Mouse (Mus musculus): Measurements from ENCODE around the gene Zfp420. TPM values are rescaled to one million over a fixed set of nuclear protein-coding genes. Genes with fewer than 3 reads are reported as not detected.
"Not testable (repeated sequence)": the region's sequence is repeated elsewhere in the genome, so short reads cannot be mapped to it uniquely, and the experiment has no call there.

The Zfp420 gene
- 1 to 10 TPM; 3.0 to 4.6 (median 3.5) TPM for total RNA-seq (2022)

DNA sequence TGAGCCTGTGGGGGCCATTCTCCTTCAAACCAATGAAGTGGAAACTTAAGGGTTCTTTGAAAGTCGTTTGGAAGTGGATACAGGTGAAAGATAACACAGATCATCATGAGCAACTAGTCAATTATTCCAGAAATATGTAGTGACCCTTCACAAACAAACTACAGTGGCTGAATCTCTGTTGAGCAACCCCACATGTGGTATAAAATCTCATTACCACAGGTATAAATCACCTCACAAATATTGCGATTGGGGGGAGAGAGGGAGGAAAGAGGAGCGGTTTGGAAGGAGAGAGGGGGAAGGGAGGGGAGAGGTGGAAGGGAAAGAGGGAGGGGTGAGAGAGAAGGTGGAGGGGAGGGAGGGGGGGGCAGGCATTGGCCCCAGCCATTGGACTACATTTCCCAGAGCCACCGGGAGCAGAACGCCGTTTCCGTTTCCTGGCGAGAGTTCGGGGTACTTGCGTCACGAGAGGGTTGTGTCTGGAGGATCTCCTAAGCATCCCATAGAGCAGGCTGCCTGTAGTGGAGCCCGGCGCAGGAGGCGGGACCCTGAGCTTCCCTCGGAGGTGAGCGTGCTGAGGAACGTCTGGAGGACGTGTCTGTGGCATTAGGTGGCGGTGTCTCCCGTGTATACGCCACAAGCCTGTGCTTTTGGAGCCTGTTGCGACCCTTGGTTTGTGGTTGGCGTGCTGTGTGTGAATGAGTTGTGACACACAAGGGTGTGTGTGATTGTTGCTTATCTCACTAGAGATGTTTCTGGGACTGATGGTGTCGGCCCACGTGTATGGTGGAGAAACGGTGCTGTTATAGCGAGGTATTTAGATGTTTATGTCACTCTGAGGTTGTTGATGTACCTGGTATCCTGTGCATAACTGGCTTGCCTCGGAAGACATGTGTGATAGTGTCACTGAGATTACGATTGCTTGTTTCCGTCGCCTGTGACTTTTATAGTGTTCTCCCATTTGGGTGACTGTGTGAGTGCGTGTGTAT, at the start of gene Zfp420:
TSS of gene Zfp420 (plus strand) at position 448 of the 986 bp plus-strand sequence.
- peak; percentile 79 to 82 for DNase-seq (ENCODE audit: low spot score in 2 of 2)

GRCm38 (mm10) chr7:29812244-29812643, 47.5 kb upstream of the Zfp420 start:
- DNase-seq (ENCODE audit: low spot score in 2 of 2): no peak

DNA sequence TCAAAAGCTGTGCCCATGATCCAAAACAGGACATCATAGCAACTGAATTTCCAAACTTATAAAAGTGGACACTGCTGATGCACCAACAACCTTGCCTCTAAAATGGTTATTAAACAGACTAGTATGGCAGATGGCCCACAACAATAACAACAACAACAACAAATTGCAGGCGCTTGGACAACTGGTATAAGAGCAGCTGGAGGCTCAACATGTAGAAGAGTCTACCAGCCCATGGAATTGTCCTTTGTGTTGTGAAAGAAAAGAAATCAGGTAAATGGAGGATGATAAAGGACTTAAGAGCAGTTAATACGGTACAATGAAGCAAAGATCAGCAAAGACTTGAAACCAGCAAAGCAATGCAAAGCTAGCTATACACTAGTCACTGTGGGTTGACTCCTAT, 45.4 kb upstream of the Zfp420 start:
- no peak for DNase-seq (ENCODE audit: low spot score in 2 of 2)

DNA sequence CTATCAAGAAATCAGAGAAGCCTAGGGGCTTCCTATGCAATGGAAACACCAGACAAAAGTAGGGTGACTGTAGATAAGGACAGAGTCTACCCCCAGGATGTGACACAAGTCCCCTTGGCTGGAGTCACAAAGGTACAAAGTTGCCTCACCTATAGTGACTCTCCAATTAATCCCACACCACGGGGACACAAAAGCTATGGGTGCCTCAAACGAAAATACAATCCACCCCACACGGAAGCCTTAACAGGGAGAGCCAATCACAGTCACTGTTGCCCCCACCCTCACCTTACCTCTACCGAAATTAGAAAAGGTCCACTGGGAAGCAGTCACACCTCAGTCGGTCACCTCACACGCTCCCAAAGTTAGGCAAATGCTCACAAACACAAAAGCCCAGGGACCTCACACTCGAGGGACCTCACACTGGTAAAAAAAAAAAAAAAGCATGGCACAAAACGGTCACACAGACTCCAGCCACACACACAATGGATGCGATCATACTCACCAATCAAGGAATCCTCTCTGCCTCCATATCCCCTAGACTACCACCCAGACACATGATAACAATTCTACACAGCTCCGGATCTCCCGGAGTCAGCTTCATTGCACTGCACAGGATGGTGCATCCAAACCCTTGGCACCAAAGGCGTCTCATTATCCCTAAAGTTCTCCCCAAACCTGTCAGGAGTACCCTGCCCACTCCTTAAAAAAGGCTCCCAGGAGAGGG, 44.6 kb upstream of the Zfp420 start:
- no peak for DNase-seq (ENCODE audit: low spot score in 2 of 2)

- DNase-seq (ENCODE audit: low spot score in 2 of 2): peak; percentile 76 to 80
These were observed 43.8 kb upstream of the Zfp420 start, which contains the start of gene Zfp790 for GRCm38 (mm10) chr7:29815910-29816429. Gene Zfp790 (plus strand): TSS chr7:29816114.

GRCm38 (mm10) chr7:29818619-29819254, 41.0 kb upstream of the Zfp420 start:
- peak; percentile 29 to 32 for DNase-seq (ENCODE audit: low spot score in 2 of 2)

DNA sequence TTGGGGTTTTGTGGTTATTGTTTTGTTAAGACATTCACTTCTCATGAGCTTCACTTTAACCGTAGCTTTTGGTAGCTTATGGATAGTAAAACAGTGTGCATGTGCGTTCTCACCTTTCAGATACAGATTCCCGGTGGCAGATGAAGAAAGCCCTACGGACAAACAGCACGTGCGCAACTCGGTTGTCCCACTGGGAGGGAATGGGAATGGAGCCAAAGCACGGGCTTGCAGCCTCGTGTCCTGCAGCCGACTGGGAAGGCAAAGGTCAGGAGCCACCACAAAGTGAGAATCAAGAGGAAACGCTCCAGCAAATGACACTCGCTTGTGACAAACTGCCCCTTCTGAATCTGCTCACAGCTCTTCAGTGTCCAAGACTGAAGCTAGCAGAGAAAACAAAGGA, 31.8 kb upstream of the Zfp420 start:
- DNase-seq (ENCODE audit: low spot score in 2 of 2): no peak

DNA sequence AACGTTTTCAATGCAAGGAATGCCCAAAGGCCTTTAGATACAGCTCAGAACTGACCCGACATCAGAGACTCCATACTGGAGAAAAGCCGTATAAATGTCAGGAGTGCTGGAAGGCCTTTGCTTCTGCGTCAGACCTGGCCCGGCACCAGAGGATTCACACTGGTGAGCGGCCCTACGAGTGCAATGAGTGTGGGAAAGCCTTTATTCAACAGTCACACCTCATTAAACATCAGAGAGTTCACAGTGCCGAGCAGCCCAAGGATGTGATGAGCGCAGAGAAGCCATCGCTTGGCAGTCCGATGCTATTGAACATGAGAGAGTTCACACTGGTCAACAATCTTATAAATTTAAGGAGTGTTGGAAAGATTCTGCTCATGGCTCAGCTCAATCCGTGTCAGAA, 30.0 kb upstream of the Zfp420 start:
- DNase-seq (ENCODE audit: low spot score in 2 of 2): no peak

- no peak for DNase-seq (ENCODE audit: low spot score in 2 of 2)
These were observed 23.0 kb upstream of the Zfp420 start for GRCm38 (mm10) chr7:29836816-29837215.

GRCm38 (mm10) chr7:29839256-29839655, 20.5 kb upstream of the Zfp420 start:
- DNase-seq (ENCODE audit: low spot score in 2 of 2): no peak

GRCm38 (mm10) chr7:29842105-29842504, 17.7 kb upstream of the Zfp420 start:
- no peak for DNase-seq (ENCODE audit: low spot score in 2 of 2)

- DNase-seq (ENCODE audit: low spot score in 2 of 2): no peak
These were observed 15.2 kb upstream of the Zfp420 start for GRCm38 (mm10) chr7:29844616-29845015.

DNA sequence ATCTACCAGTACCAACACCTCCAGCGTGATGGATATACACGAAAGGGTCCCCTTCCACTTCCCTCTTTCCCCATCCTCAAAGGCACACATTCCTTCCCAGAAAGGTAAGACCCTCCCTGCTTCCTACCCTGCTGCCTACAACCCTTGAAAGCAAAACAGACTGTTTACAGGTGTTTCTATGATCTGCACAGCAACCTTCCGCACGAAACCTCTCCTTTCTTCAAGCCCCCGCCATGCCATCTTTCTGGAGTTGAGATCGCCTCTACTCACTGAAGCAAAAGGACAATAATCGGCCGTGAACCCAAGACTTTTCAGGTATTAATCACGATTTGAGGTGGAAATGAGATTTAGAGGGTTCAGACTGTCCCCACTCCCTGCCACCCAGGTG, 7.0 kb upstream of the Zfp420 start:
- no peak for DNase-seq (ENCODE audit: low spot score in 2 of 2)

- peak; percentile 53 to 57 for DNase-seq (ENCODE audit: low spot score in 2 of 2)
These were observed 6.4 kb upstream of the Zfp420 start, which contains the start of gene Zfp940 for GRCm38 (mm10) chr7:29853219-29853842. Gene Zfp940 (minus strand): TSS chr7:29853669.

GRCm38 (mm10) chr7:29861660-29862059, 1.9 kb downstream of the Zfp420 start:
- DNase-seq (ENCODE audit: low spot score in 2 of 2): no peak

DNA sequence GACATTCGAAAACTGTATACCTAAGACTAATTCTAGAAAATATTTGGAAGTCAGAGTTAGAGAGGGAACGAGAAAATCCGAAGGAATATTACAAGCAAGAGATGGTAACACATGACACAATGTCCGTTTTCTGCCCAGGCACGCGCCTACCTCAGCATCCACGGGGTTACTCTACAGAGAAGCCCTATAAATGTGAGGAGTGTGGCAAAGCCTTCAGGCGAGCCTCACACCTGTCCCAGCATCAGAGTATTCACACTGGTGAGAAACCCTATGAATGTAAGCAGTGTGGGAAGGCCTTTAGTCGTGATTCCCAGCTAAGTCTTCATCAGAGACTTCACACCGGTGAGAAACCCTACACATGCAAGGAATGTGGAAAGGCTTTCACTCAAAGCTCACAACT, 14.5 kb downstream of the Zfp420 start:
- DNase-seq (ENCODE audit: low spot score in 2 of 2): no peak

DNA sequence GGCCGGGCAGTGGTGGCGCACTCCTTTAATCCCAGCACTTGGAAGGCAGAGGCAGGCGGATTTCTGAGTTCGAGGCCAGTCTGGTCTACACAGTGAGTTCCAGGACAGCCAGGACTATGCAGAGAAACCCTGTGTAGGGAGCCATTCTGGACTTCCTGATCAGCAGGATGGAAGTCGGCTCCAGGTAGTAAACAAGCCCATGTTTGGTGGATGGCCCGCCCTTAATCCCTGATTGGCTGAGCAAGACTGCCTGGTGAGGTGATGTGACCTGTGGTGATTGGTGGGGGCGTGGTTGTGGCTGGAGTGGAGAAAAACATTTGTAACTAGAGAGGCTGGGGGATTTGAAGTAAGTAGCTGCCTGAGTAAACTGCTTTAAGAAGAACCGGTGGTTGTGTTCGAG, 17.8 kb downstream of the Zfp420 start:
- not testable (repeated sequence) for DNase-seq (ENCODE audit: low spot score in 2 of 2)

GRCm38 (mm10) chr7:29880056-29880455, 20.3 kb downstream of the Zfp420 start:
- DNase-seq (ENCODE audit: low spot score in 2 of 2): no peak

GRCm38 (mm10) chr7:29880916-29881315, 21.1 kb downstream of the Zfp420 start:
- no peak for DNase-seq (ENCODE audit: low spot score in 2 of 2)

- DNase-seq (ENCODE audit: low spot score in 2 of 2): no peak
These were observed 30.7 kb downstream of the Zfp420 start for GRCm38 (mm10) chr7:29890501-29890900.

GRCm38 (mm10) chr7:29892756-29893155, 33.0 kb downstream of the Zfp420 start:
- DNase-seq (ENCODE audit: low spot score in 2 of 2): no peak
